ENCODE assay signal across 9 mouse cellular contexts in genomic region chr2:34869680-34870079, GRCm38 (mm10). TPM values are rescaled to one million over a fixed set of nuclear protein-coding genes. Genes with fewer than 3 reads are reported as not detected.
DNase-seq lines count a peak whose midpoint lies in the region; ATAC-seq and TF ChIP-seq lines count a peak whose summit lies in the region.
"Had no signal": no experiment of that assay in that cellular context is flagged by ENCODE, and none has a peak within 500 bp of the region (broad histone marks: within the 10 kb centered on the region; RNA-seq: fewer than 3 reads in every experiment).

No protein-coding gene starts in this region.

- no peaks in the 10 kb centered on the region for H3K9me3 ChIP-seq in kidney, embryonic 16.5 days (ENCODE audit: low read length)
- H3K9me3 ChIP-seq in forebrain, embryonic 15.5 days, result no peaks in the 10 kb centered on the region
- H3K9me3 ChIP-seq in liver, embryonic 12.5 days (replicated peaks), result no peaks in the 10 kb centered on the region
- H3K9me3 ChIP-seq in stomach, postnatal 0 days (ENCODE audit: control insufficient read depth, low read length), result no peaks in the 10 kb centered on the region

- peak overlapping the region; percentile 67 for H3K9ac ChIP-seq in kidney, embryonic 16.5 days (replicated peaks; ENCODE audit: low read length)
- peak overlapping the region; percentile 97 for H3K9ac ChIP-seq in forebrain, embryonic 15.5 days (replicated peaks)
- peak overlapping the region; percentile 93 for H3K9ac ChIP-seq in liver, embryonic 12.5 days
- no peak overlapping the region for H3K9ac ChIP-seq in stomach, postnatal 0 days (ENCODE audit: low read length)

- WGBS in kidney, embryonic 16.5 days, result 25% methylated on average over 5 of the region's 5 CpGs
- WGBS in bone marrow, adult 2 months, result 7% methylated on average over 5 of the region's 5 CpGs
- 29% methylated on average over 5 of the region's 5 CpGs for WGBS in forebrain, embryonic 15.5 days
- 14% methylated on average over 5 of the region's 5 CpGs for WGBS in liver, embryonic 12.5 days (ENCODE audit: insufficient replicate concordance)
- 29% methylated on average over 5 of the region's 5 CpGs for WGBS in stomach, postnatal 0 days

- peak overlapping the region; percentile 67 for H3K4me2 ChIP-seq in kidney, embryonic 16.5 days (replicated peaks; ENCODE audit: low read depth, low read length)
- H3K4me2 ChIP-seq in forebrain, embryonic 15.5 days (replicated peaks), result peak overlapping the region; percentile 79
- H3K4me2 ChIP-seq in liver, embryonic 12.5 days, result peak overlapping the region; percentile 89
- H3K4me2 ChIP-seq in stomach, postnatal 0 days (replicated peaks; ENCODE audit: low read depth), result peak overlapping the region; percentile 79

- 0 out of 2 replicates have a peak overlapping the region, but pooled peaks have one; percentile 3 for H3K27ac ChIP-seq in kidney, embryonic 16.5 days (ENCODE audit: low read length)
- H3K27ac ChIP-seq in bone marrow, adult 2 months (ENCODE audit: control insufficient read depth, insufficient read depth, low read depth, low read length, poor library complexity), result peak overlapping the region; percentile 43; the same call in 1 of the 2 replicates
- no peak overlapping the region for H3K27ac ChIP-seq in forebrain, embryonic 15.5 days (replicated peaks)
- H3K27ac ChIP-seq in liver, embryonic 12.5 days, result peak overlapping the region; percentile 98
- H3K27ac ChIP-seq in stomach, postnatal 0 days (replicated peaks), result no peak overlapping the region

- DNase-seq in kidney, adult 18-20 months, result no peak
- no peak for DNase-seq in stomach, postnatal 0 days (ENCODE audit: low spot score)
- no peak for DNase-seq in left cerebral cortex, adult 8-10 months (ENCODE audit: low spot score in 2 of 2)
- no peak for DNase-seq in thymus, adult 18-20 months

- peaks cover 24% of the 10 kb centered on the region for H3K4me1 ChIP-seq in kidney, embryonic 16.5 days (ENCODE audit: insufficient read depth, low read length)
- no peaks in the 10 kb centered on the region for H3K4me1 ChIP-seq in bone marrow, adult 2 months (ENCODE audit: control insufficient read depth, insufficient read depth, low read length)
- peaks cover 32% of the 10 kb centered on the region for H3K4me1 ChIP-seq in forebrain, embryonic 15.5 days
- peaks cover 44% of the 10 kb centered on the region for H3K4me1 ChIP-seq in liver, embryonic 12.5 days
- 0 out of 2 replicates have a peak, but pooled peaks cover 3% of the 10 kb centered on the region for H3K4me1 ChIP-seq in stomach, postnatal 0 days (replicated peaks; ENCODE audit: control insufficient read depth, insufficient read depth)

- no peaks in the 10 kb centered on the region for H3K27me3 ChIP-seq in kidney, embryonic 16.5 days (ENCODE audit: insufficient read depth, low read length)
- H3K27me3 ChIP-seq in forebrain, embryonic 15.5 days, result peaks cover 19% of the 10 kb centered on the region
- H3K27me3 ChIP-seq in liver, embryonic 12.5 days (replicated peaks), result peaks cover 24% of the 10 kb centered on the region
- no peaks in the 10 kb centered on the region for H3K27me3 ChIP-seq in stomach, postnatal 0 days (ENCODE audit: control insufficient read depth, insufficient read depth, low read length)

- no peak for TF ChIP-seq CTCF in bone marrow, adult 2 months (IDR thresholded peaks at IDR 0.05; ENCODE audit: control insufficient read depth, insufficient read depth, low read length)
- TF ChIP-seq CTCF in stomach, postnatal 0 days (IDR thresholded peaks at IDR 0.05; ENCODE audit: low read depth), result no peak

- peaks cover 14% of the 10 kb centered on the region for H3K36me3 ChIP-seq in kidney, embryonic 16.5 days (ENCODE audit: insufficient read depth, low read length)
- H3K36me3 ChIP-seq in forebrain, embryonic 15.5 days, result peaks cover 15% of the 10 kb centered on the region
- peaks cover 39% of the 10 kb centered on the region for H3K36me3 ChIP-seq in liver, embryonic 12.5 days
- peaks cover 10% of the 10 kb centered on the region; the same call in 1 of the 2 replicates for H3K36me3 ChIP-seq in stomach, postnatal 0 days (ENCODE audit: control insufficient read depth, insufficient read depth, low read length)

- 0 out of 2 replicates have a peak, but pooled peaks have one; percentile 16 for TF ChIP-seq POLR2A in bone marrow, adult 2 months (IDR thresholded peaks at IDR 0.05; ENCODE audit: borderline replicate concordance, control insufficient read depth, low read depth, low read length)

- H3K4me3 ChIP-seq in kidney, embryonic 16.5 days (ENCODE audit: low read length), result peak overlapping the region; percentile 45
- peak overlapping the region; percentile 54 for H3K4me3 ChIP-seq in bone marrow, adult 2 months (replicated peaks; ENCODE audit: control insufficient read depth, low read depth, low read length)
- peak overlapping the region; percentile 87 for H3K4me3 ChIP-seq in forebrain, embryonic 15.5 days
- H3K4me3 ChIP-seq in liver, embryonic 12.5 days, result peak overlapping the region; percentile 86
- H3K4me3 ChIP-seq in stomach, postnatal 0 days (ENCODE audit: low read depth, low read length), result peak overlapping the region; percentile 77

- no peak for TF ChIP-seq EP300 in stomach, postnatal 0 days (optimal IDR thresholded peaks at IDR 0.05)

- ATAC-seq in kidney, embryonic 16.5 days (ENCODE audit: low FRiP score, low TSS enrichment), result no peak
- ATAC-seq in forebrain, embryonic 15.5 days (replicated peaks), result no peak
- peak; percentile 82 for ATAC-seq in liver, embryonic 12.5 days
- ATAC-seq in stomach, postnatal 0 days (ENCODE audit: low FRiP score, low TSS enrichment), result no peak

RNA-seq across cellular contexts. Expression of gene Cutal, which starts 4.5 kb away (rescaled TPM):
- polyA plus RNA-seq in kidney, embryonic 16.5 days (2015; fragmentation: Nextera tagmentation; extraction: Ambion mirVana), result 13.2 and 13.6 TPM in 2 replicates
- not detected in 2 replicates for polyA plus RNA-seq in bone marrow, adult 2 months (2011; ENCODE audit: insufficient read depth, insufficient read length, low replicate concordance, missing spikeins)
- 0.15 and 0.24 TPM in 2 replicates for polyA plus RNA-seq in forebrain, embryonic 15.5 days (2015; fragmentation: Nextera tagmentation; extraction: Ambion mirVana)
- polyA plus RNA-seq in liver, embryonic 12.5 days (2016; fragmentation: Nextera tagmentation; extraction: Ambion mirVana), result 2.2 and 2.3 TPM in 2 replicates
- polyA plus RNA-seq in stomach, postnatal 0 days (2015; fragmentation: Nextera tagmentation; extraction: Ambion mirVana), result 0.55 and 0.81 TPM in 2 replicates
- under 1 TPM in 2 of 4 experiments, not detected in 2; 0.22 to 0.37 TPM for total RNA-seq in left cerebral cortex, adult 8-10 months (2022)

RNA-seq across cellular contexts. Expression of gene Psmd5, which starts 5.1 kb away (rescaled TPM):
- 130 and 140 TPM in 2 replicates for polyA plus RNA-seq in kidney, embryonic 16.5 days (2015; fragmentation: Nextera tagmentation; extraction: Ambion mirVana)
- 30.3 TPM in 2 replicates for polyA plus RNA-seq in bone marrow, adult 2 months (2011; ENCODE audit: insufficient read depth, insufficient read length, low replicate concordance, missing spikeins)
- 101 and 108 TPM in 2 replicates for polyA plus RNA-seq in forebrain, embryonic 15.5 days (2015; fragmentation: Nextera tagmentation; extraction: Ambion mirVana)
- 103 and 109 TPM in 2 replicates for polyA plus RNA-seq in liver, embryonic 12.5 days (2016; fragmentation: Nextera tagmentation; extraction: Ambion mirVana)
- polyA plus RNA-seq in stomach, postnatal 0 days (2015; fragmentation: Nextera tagmentation; extraction: Ambion mirVana), result 55.5 and 55.9 TPM in 2 replicates
- total RNA-seq in left cerebral cortex, adult 8-10 months (2022), result 10 to 100 TPM; 33.6 to 46.2 (median 38.1) TPM

RNA-seq across cellular contexts. Expression of gene Gm34653, which starts 36.9 kb away (rescaled TPM):
- polyA plus RNA-seq in kidney, embryonic 16.5 days (2015; fragmentation: Nextera tagmentation; extraction: Ambion mirVana), result 0.10 TPM in 1 of 2 replicates, not detected in the other
- polyA plus RNA-seq in bone marrow, adult 2 months (2011; ENCODE audit: insufficient read depth, insufficient read length, low replicate concordance, missing spikeins), result not detected in 2 replicates
- not detected in 2 replicates for polyA plus RNA-seq in forebrain, embryonic 15.5 days (2015; fragmentation: Nextera tagmentation; extraction: Ambion mirVana)
- polyA plus RNA-seq in liver, embryonic 12.5 days (2016; fragmentation: Nextera tagmentation; extraction: Ambion mirVana), result 0.07 TPM in 2 replicates
- not detected in 2 replicates for polyA plus RNA-seq in stomach, postnatal 0 days (2015; fragmentation: Nextera tagmentation; extraction: Ambion mirVana)
- not detected for total RNA-seq in left cerebral cortex, adult 8-10 months (2022)
- polyA plus RNA-seq: cerebellum, adult 2 months had no signal

RNA-seq across cellular contexts. Expression of gene Fbxw2, which starts 43.6 kb away (rescaled TPM):
- polyA plus RNA-seq in kidney, embryonic 16.5 days (2015; fragmentation: Nextera tagmentation; extraction: Ambion mirVana), result 81.7 and 82.0 TPM in 2 replicates
- 37.9 and 39.2 TPM in 2 replicates for polyA plus RNA-seq in bone marrow, adult 2 months (2011; ENCODE audit: insufficient read depth, insufficient read length, low replicate concordance, missing spikeins)
- polyA plus RNA-seq in forebrain, embryonic 15.5 days (2015; fragmentation: Nextera tagmentation; extraction: Ambion mirVana), result 111 and 113 TPM in 2 replicates
- polyA plus RNA-seq in liver, embryonic 12.5 days (2016; fragmentation: Nextera tagmentation; extraction: Ambion mirVana), result 68.6 and 71.9 TPM in 2 replicates
- 54.2 and 56.3 TPM in 2 replicates for polyA plus RNA-seq in stomach, postnatal 0 days (2015; fragmentation: Nextera tagmentation; extraction: Ambion mirVana)
- 10 to 100 TPM; 84.5 to 99.0 (median 96.9) TPM for total RNA-seq in left cerebral cortex, adult 8-10 months (2022)

RNA-seq across cellular contexts. Expression of gene Phf19, which starts 44.1 kb away (rescaled TPM):
- 21.4 and 22.2 TPM in 2 replicates for polyA plus RNA-seq in kidney, embryonic 16.5 days (2015; fragmentation: Nextera tagmentation; extraction: Ambion mirVana)
- polyA plus RNA-seq in bone marrow, adult 2 months (2011; ENCODE audit: insufficient read depth, insufficient read length, low replicate concordance, missing spikeins), result 2.5 and 7.1 TPM in 2 replicates
- polyA plus RNA-seq in forebrain, embryonic 15.5 days (2015; fragmentation: Nextera tagmentation; extraction: Ambion mirVana), result 5.2 and 6.5 TPM in 2 replicates
- polyA plus RNA-seq in liver, embryonic 12.5 days (2016; fragmentation: Nextera tagmentation; extraction: Ambion mirVana), result 3.1 and 3.7 TPM in 2 replicates
- polyA plus RNA-seq in stomach, postnatal 0 days (2015; fragmentation: Nextera tagmentation; extraction: Ambion mirVana), result 3.5 and 3.7 TPM in 2 replicates
- 1 to 10 TPM in 1 of 4 experiments, under 1 TPM in 3; 0.65 to 1.2 (median 0.79) TPM for total RNA-seq in left cerebral cortex, adult 8-10 months (2022)

Comparison
In these comparisons a context has a peak if more than half of its experiments do, and no peak if none do; other contexts are left out.
1. H3K27ac ChIP-seq: peak in kidney, embryonic 16.5 days (single experiment), bone marrow, adult 2 months (single experiment) and liver, embryonic 12.5 days (single experiment); none in forebrain, embryonic 15.5 days (single experiment) and stomach, postnatal 0 days (single experiment).
2. Peak in every context shown above with its lines, with median percentiles within 50 percentile points of each other: H3K4me2 ChIP-seq and H3K4me3 ChIP-seq.